Mouse (Mus musculus): ENCODE measurements around the gene Rptor. TPM values are rescaled to one million over a fixed set of nuclear protein-coding genes. Genes with fewer than 3 reads are reported as not detected.

Rptor gene
- total RNA-seq, 2 experiments from 2014 or later, result 30.6 to 34.8 TPM

- DNase-seq, result no peak
These were observed 182.1 kb downstream of the Rptor start for GRCm38 (mm10) chr11:119784672-119785341.

GRCm38 (mm10) chr11:119785661-119786384 is 183.1 kb downstream of the Rptor start:
- no peak for DNase-seq

GRCm38 (mm10) chr11:119786385-119786880 is 183.7 kb downstream of the Rptor start:
- no peak for DNase-seq

DNA sequence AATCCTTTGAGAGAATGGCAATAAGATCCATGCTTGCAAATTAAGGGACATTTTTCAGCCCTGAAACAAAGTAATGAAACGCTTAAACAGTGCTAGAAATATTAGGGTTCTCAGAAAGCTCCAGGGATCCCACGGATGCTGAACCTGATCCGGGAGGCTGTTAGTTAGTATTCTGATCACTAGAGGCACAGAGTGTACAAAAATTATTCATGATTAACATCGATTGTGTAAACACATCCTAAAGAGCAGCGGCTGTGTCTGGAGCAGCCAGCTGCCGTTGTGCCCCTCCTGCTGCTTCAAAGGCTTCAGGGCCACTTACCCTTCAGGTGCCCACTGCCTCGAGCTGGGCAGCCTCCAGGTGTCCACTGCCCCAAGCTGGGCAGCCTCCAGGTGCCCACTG is 185.8 kb downstream of the Rptor start:
- no peak for DNase-seq

DNA sequence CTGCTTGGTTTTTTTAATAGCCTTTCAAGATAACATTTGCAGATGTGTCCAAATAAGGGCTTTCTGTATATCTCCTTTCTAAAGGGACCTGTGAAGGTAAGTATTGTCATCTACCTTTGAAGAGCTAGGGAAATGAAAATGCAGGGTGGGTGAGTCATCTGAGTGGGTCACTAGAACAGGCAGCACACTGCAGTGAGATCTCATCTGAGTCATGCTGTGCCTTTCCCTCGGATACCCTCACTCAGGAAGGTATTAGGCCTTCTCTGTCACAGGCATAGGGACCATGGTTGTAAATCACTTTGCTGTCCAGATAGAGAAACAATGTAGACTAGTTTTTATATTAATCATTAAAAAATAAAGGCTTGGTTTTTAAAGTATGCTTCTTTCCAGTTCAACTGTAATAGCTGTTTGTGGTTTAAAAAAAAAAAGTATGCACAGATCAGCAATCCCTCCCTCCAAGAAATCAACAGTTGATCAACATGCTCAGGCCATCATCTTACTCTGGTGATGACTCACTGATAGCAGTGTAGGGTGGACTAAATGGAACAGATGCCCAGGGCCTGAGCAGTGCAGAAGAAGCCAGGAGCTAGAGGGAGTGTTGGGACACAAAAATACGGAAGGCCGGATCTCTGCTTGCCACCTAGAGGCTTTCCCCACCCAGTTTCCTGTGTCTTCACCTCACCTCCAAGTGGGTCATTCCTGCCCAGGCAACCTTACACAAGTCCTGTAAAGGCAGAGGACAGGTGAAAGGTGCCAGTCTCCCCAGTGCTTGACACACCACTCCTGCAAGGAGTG is 186.4 kb downstream of the Rptor start:
- DNase-seq, result no peak

GRCm38 (mm10) chr11:119791923-119792564 is 189.3 kb downstream of the Rptor start:
- DNase-seq, result no peak

DNA sequence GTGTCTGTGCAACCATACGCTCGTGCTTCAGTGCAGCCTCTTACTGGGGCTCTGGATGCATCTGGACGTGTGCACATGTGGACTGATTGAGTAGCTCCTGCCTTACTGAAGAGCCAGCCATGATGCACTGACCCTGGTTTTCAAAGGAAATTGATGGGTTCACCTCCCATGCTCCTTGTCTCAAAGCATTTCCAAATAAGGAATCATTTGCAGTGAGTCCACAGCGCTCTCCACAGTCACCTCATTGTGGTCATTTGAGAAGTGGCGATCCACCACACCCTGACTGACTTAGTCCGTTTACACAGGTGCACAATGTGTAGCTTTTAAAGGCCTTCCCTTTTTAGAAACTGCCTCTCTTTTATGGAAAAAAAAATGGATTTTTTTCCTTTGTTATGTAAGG is 190.7 kb downstream of the Rptor start:
- DNase-seq, result no peak

GRCm38 (mm10) chr11:119794020-119794419 is 191.3 kb downstream of the Rptor start:
- no peak for DNase-seq

GRCm38 (mm10) chr11:119794671-119795070 is 192.0 kb downstream of the Rptor start:
- DNase-seq, result no peak

DNA sequence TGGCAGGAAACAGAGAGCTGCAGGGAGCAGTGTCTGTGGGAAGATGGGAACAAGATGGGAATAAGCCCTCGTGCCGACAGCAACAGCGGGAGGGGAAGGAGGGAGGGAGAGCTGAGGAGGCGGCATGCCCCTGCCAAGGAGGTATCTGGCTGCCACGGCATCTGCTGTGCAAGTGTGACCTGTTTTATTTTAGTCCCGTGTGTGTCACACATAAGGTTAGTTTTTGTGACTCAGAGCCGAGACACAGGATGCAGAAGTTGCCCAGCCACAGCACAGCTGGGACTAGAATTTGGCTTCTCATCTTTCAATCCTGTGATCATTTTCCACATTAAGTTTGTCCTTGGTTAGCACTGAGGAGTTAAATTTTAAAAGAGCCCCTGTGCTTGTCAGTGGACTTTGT is 193.7 kb downstream of the Rptor start:
- peak; percentile 33 for DNase-seq

- DNase-seq, result no peak
These were observed 194.1 kb downstream of the Rptor start for GRCm38 (mm10) chr11:119796846-119797245.

DNA sequence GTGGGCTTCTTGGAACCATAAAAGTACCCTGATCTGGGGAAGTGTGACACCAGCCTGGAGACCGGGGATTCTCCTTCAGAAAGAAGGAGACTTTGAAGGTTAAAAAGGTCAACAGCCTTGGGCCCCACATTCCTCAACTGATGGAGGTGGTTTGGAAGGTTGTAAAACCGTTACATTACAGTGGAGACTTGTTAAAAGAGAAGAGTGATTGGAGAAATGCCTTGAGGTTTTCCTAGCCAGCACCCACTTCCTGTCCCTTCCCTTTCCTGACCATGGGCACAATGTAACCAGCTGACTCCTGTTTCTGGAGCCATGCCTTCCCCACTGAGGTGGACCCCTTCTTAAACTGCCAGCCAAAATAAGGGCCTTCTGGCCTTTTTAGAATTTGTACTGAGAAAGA is 196.8 kb downstream of the Rptor start:
- no peak for DNase-seq

GRCm38 (mm10) chr11:119801855-119802254 is 199.2 kb downstream of the Rptor start:
- no peak for DNase-seq

- DNase-seq, result no peak
These were observed 200.2 kb downstream of the Rptor start for GRCm38 (mm10) chr11:119802947-119803346.

- DNase-seq, result no peak
These were observed 201.7 kb downstream of the Rptor start for GRCm38 (mm10) chr11:119804392-119804791.

- no peak for DNase-seq
These were observed 202.5 kb downstream of the Rptor start for GRCm38 (mm10) chr11:119805112-119805750.

GRCm38 (mm10) chr11:119806539-119806938 is 203.8 kb downstream of the Rptor start:
- no peak for DNase-seq

DNA sequence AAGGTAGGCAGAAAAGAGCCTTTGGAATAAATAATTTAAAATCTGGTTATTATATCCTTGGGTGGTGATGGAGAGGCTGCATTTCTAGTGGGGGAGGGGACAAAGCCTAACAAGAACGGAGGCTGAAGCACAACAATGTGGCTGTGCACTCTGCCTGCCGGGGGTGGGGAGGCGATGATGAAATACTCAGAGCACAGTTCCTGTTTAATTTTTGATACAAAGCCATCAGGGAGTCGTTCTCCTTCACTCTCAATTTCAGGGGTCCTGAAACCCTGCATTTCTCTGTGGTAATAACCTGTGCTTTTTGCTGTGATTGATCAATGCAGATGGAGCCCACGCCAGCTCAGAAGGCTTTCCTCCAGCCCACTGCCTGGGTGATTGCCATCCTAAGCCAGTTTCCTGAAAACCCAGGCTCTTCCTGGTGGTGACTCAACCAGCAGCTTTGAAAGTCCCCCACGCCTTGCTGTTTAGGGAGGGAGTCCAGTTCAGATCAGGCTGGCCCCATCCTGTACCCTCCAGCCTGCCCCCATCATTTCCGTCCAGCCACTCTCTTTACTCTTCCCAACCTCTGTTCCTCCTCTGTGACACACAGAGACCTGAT is 204.8 kb downstream of the Rptor start:
- no peak for DNase-seq

GRCm38 (mm10) chr11:119808647-119809280 is 206.1 kb downstream of the Rptor start:
- no peak for DNase-seq

DNA sequence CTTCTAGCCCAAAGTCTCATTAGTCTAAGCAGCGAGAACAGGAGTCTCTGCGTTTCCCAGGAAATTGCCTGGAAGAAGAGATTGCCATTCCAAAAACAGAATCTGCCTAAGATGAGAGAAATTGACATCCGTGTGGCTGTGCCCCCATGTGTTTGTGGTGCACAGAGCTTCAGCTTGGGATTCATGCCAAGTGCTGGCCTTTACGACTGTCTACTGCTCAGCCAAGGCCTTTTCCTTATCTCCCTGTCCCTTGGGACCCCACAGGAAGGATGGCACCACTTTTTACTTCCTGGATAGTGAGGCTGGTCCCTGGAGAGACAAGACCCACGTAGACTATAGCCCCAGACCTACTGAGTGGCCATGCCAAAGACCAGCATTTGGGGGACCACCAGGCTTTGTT is 206.6 kb downstream of the Rptor start:
- no peak for DNase-seq

GRCm38 (mm10) chr11:119811022-119811421 is 208.3 kb downstream of the Rptor start:
- DNase-seq, result no peak

Measured in gastrocnemius, postnatal 10 days (tissue).